Mouse (Mus musculus): Measurements from ENCODE around the gene Glb1l3. TPM values are rescaled to one million over a fixed set of nuclear protein-coding genes. Genes with fewer than 3 reads are reported as not detected.

Gene Glb1l3
- polyA plus RNA-seq, 1 experiment from 2014 or later: not detected

Other genes starting within 250 kb of the Glb1l3 start
- gene B3gat1, start 127.2 kb downstream of the Glb1l3 start, polyA plus RNA-seq (2014; fragmentation: Nextera tagmentation; extraction: Ambion mirVana): 0.04 TPM in 1 of 2 replicates, not detected in the other
- gene Glb1l2, start 54.4 kb downstream of the Glb1l3 start, polyA plus RNA-seq (2014; fragmentation: Nextera tagmentation; extraction: Ambion mirVana): 0.88 and 1.6 TPM in 2 replicates
- gene Gm1110, start 62.2 kb upstream of the Glb1l3 start, polyA plus RNA-seq (2014; fragmentation: Nextera tagmentation; extraction: Ambion mirVana): not detected in 2 replicates
- gene Acad8, start 138.7 kb upstream of the Glb1l3 start, polyA plus RNA-seq (2014; fragmentation: Nextera tagmentation; extraction: Ambion mirVana): 23.7 and 23.9 TPM in 2 replicates
- gene Thyn1, start 138.8 kb upstream of the Glb1l3 start, polyA plus RNA-seq (2014; fragmentation: Nextera tagmentation; extraction: Ambion mirVana): 130 and 143 TPM in 2 replicates
- gene Vps26b, start 169.2 kb upstream of the Glb1l3 start, polyA plus RNA-seq (2014; fragmentation: Nextera tagmentation; extraction: Ambion mirVana): 29.2 and 31.7 TPM in 2 replicates
- gene Ncapd3, start 169.3 kb upstream of the Glb1l3 start, polyA plus RNA-seq (2014; fragmentation: Nextera tagmentation; extraction: Ambion mirVana): 45.0 and 50.8 TPM in 2 replicates

All from liver, embryonic 11.5 days (tissue).